Mouse (Mus musculus) heart, embryonic 15.5 days (tissue): ENCODE results near the gene Krtap4-16. TPM values are rescaled to one million over a fixed set of nuclear protein-coding genes. Genes with fewer than 3 reads are reported as not detected.
"Not testable (repeated sequence)": the region's sequence is repeated elsewhere in the genome, so short reads cannot be mapped to it uniquely, and the experiment has no call there.

Source experiments
- ATAC-seq: fragments of 200-750 bp; cut with Nextera tagmentation; replicated peaks from 2 replicates; pipeline ENCODE4 v1.8.0; 2017; ENCODE audit warnings: low read depth, moderate TSS enrichment; ENCODE audit not compliant: insufficient number of reproducible peaks, insufficient read depth, low FRiP score
- H3K27ac ChIP-seq: fragments of 300-500 bp; sonication (generic); 2 replicates; pipeline ENCODE4 v1.5.1; 2015; ENCODE audit warnings: mild to moderate bottlenecking, inconsistent platforms
- H3K27me3 ChIP-seq: fragments of 300-500 bp; sonication (generic); 2 replicates; pipeline ENCODE4 v1.6.1; 2015; ENCODE audit warnings: inconsistent platforms
- H3K36me3 ChIP-seq: fragments of 300-500 bp; sonication (generic); 2 replicates; pipeline ENCODE4 v1.6.1; 2015; ENCODE audit warnings: mild to moderate bottlenecking, inconsistent platforms
- H3K4me1 ChIP-seq: fragments of 300-500 bp; sonication (generic); replicated peaks from 2 replicates; pipeline ENCODE4 v1.6.1; 2015; ENCODE audit warnings: inconsistent platforms
- H3K4me2 ChIP-seq: fragments of 300-500 bp; sonication (generic); 2 replicates; pipeline ENCODE4 v1.6.1; 2015; ENCODE audit warnings: inconsistent platforms, mild to moderate bottlenecking, moderate library complexity
- H3K4me3 ChIP-seq: fragments of 300-500 bp; sonication (generic); 2 replicates; pipeline ENCODE4 v1.5.1; 2015; ENCODE audit warnings: mild to moderate bottlenecking, inconsistent platforms
- H3K9ac ChIP-seq: fragments of 300-500 bp; sonication (generic); 2 replicates; pipeline ENCODE4 v1.6.1; 2015; ENCODE audit warnings: mild to moderate bottlenecking, inconsistent platforms
- H3K9me3 ChIP-seq: fragments of 300-500 bp; sonication (generic); replicated peaks from 2 replicates; pipeline ENCODE4 v1.6.1; 2016; ENCODE audit warnings: inconsistent platforms
- WGBS: fragments of 180-500 bp; shearing (Covaris S2); methylation state at CpG from one replicate; pipeline ENCODE4 v1.1.7; 2015; ENCODE audit warnings: mixed read lengths; 5-methylcytosine and 5-hydroxymethylcytosine counted together
- polyA plus RNA-seq: library from polyadenylated mRNA; unstranded; fragments of >200 nt; fragmentation: Nextera tagmentation; extraction: Ambion mirVana; gene quantifications from 2 replicates; pipeline ENCODE4 v1.2.1, GENCODE M21; 2015

Krtap4-16 gene
- polyA plus RNA-seq, 1 experiment from 2014 or later, result not detected

- not testable (repeated sequence) for H3K9me3 ChIP-seq, H3K36me3 ChIP-seq, H3K4me1 ChIP-seq, H3K9ac ChIP-seq, H3K4me3 ChIP-seq, H3K27me3 ChIP-seq, H3K27ac ChIP-seq, ATAC-seq, H3K4me2 ChIP-seq
- WGBS, result no CpG with 5 or more reads among the region's 1 CpGs
These were observed 47.1 kb downstream of the Krtap4-16 start, which contains the start of gene Gm11554 for GRCm38 (mm10) chr11:99804346-99804745. Gene Gm11554, minus strand, starts transcription at chr11:99804446.

Other genes with a start within 250 kb of the Krtap4-16 start
- not detected in 2 replicates for gene Gm11938, start 248.3 kb downstream of the Krtap4-16 start, polyA plus RNA-seq
- not detected in 2 replicates for gene Gm11937, start 241.4 kb downstream of the Krtap4-16 start, polyA plus RNA-seq
- gene Krtap2-4, start 236.8 kb downstream of the Krtap4-16 start, polyA plus RNA-seq, result not detected in 2 replicates
- not detected in 2 replicates for gene Gm11562, start 231.2 kb downstream of the Krtap4-16 start, polyA plus RNA-seq
- gene Krtap4-1, start 223.4 kb downstream of the Krtap4-16 start, polyA plus RNA-seq, result not detected in 2 replicates
- gene Krtap4-2, start 216.5 kb downstream of the Krtap4-16 start, polyA plus RNA-seq, result not detected in 2 replicates
- not detected in 2 replicates for gene Krtap4-7, start 207.5 kb downstream of the Krtap4-16 start, polyA plus RNA-seq
- not detected in 2 replicates for gene Gm11555, start 201.4 kb downstream of the Krtap4-16 start, polyA plus RNA-seq
- not detected in 2 replicates for gene Gm11563, start 192.6 kb downstream of the Krtap4-16 start, polyA plus RNA-seq
- not detected in 2 replicates for gene Krtap4-6, start 185.6 kb downstream of the Krtap4-16 start, polyA plus RNA-seq
- gene Gm14190, start 160.9 kb downstream of the Krtap4-16 start, polyA plus RNA-seq, result not detected in 2 replicates
- not detected in 2 replicates for gene Gm14180, start 117.3 kb downstream of the Krtap4-16 start, polyA plus RNA-seq
- not detected in 2 replicates for gene Gm11595, start 78.7 kb downstream of the Krtap4-16 start, polyA plus RNA-seq
- not detected in 2 replicates for gene Krtap4-8, start 70.9 kb downstream of the Krtap4-16 start, polyA plus RNA-seq
- gene Krtap4-9, start 66.4 kb downstream of the Krtap4-16 start, polyA plus RNA-seq, result not detected in 2 replicates
- not detected in 2 replicates for gene Gm11596, start 58.1 kb downstream of the Krtap4-16 start, polyA plus RNA-seq
- not detected in 2 replicates for gene Gm11569, start 52.7 kb downstream of the Krtap4-16 start, polyA plus RNA-seq
- not detected in 2 replicates for gene Gm11554, start 47.2 kb downstream of the Krtap4-16 start, polyA plus RNA-seq
- gene Krtap4-13, start 41.7 kb downstream of the Krtap4-16 start, polyA plus RNA-seq, result not detected in 2 replicates
- gene Gm11564, start 35.9 kb downstream of the Krtap4-16 start, polyA plus RNA-seq, result not detected in 2 replicates
- gene 2300003K06Rik, start 13.5 kb downstream of the Krtap4-16 start, polyA plus RNA-seq, result not detected in 2 replicates
- not detected in 2 replicates for gene Gm11568, start 6.3 kb upstream of the Krtap4-16 start, polyA plus RNA-seq
- gene Gm11559, start 12.9 kb upstream of the Krtap4-16 start, polyA plus RNA-seq, result not detected in 2 replicates
- not detected in 2 replicates for gene Krtap9-1, start 21.8 kb upstream of the Krtap4-16 start, polyA plus RNA-seq
- not detected in 2 replicates for gene Gm11567, start 27.6 kb upstream of the Krtap4-16 start, polyA plus RNA-seq
- gene Krtap31-1, start 56.3 kb upstream of the Krtap4-16 start, polyA plus RNA-seq, result not detected in 2 replicates
- gene Gm11565, start 63.1 kb upstream of the Krtap4-16 start, polyA plus RNA-seq, result not detected in 2 replicates
- gene Krtap31-2, start 84.7 kb upstream of the Krtap4-16 start, polyA plus RNA-seq, result not detected in 2 replicates
- not detected in 2 replicates for gene Krtap9-5, start 96.9 kb upstream of the Krtap4-16 start, polyA plus RNA-seq
- not detected in 2 replicates for gene Krtap29-1, start 127.4 kb upstream of the Krtap4-16 start, polyA plus RNA-seq
- gene Krtap16-1, start 135.0 kb upstream of the Krtap4-16 start, polyA plus RNA-seq, result not detected in 2 replicates
- 0.76 TPM in 1 of 2 replicates, not detected in the other for gene Krtap17-1, start 142.4 kb upstream of the Krtap4-16 start, polyA plus RNA-seq
- not detected in 2 replicates for gene Krt33a, start 164.6 kb upstream of the Krtap4-16 start, polyA plus RNA-seq
- 0.09 TPM in 1 of 2 replicates, not detected in the other for gene Krt33b, start 178.3 kb upstream of the Krtap4-16 start, polyA plus RNA-seq
- gene Krt34, start 189.9 kb upstream of the Krtap4-16 start, polyA plus RNA-seq, result not detected in 2 replicates
- not detected in 2 replicates for gene Krt31, start 198.9 kb upstream of the Krtap4-16 start, polyA plus RNA-seq
- gene Krt32, start 236.6 kb upstream of the Krtap4-16 start, polyA plus RNA-seq, result not detected in 2 replicates
- not detected in 2 replicates for gene Krt35, start 244.6 kb upstream of the Krtap4-16 start, polyA plus RNA-seq